Mouse (Mus musculus) CD4-positive, CD25-positive, alpha-beta regulatory T cell (primary cell): ENCODE data around the gene Gm6217. TPM values are rescaled to one million over a fixed set of nuclear protein-coding genes. Genes with fewer than 3 reads are reported as not detected.

Experiments
- polyA plus RNA-seq: library from polyadenylated mRNA; unstranded; fragments of 100-300 nt; shearing (Covaris generic); gene quantifications from one replicate; pipeline ENCODE4 v1.2.1, GENCODE M21; 2017

Gene Gm6217
- not detected for polyA plus RNA-seq

GRCm38 (mm10) chr1:82931326-82931725 is at the start of gene Gm6217:
Gene Gm6217 (minus strand): TSS chr1:82931399.

DNA sequence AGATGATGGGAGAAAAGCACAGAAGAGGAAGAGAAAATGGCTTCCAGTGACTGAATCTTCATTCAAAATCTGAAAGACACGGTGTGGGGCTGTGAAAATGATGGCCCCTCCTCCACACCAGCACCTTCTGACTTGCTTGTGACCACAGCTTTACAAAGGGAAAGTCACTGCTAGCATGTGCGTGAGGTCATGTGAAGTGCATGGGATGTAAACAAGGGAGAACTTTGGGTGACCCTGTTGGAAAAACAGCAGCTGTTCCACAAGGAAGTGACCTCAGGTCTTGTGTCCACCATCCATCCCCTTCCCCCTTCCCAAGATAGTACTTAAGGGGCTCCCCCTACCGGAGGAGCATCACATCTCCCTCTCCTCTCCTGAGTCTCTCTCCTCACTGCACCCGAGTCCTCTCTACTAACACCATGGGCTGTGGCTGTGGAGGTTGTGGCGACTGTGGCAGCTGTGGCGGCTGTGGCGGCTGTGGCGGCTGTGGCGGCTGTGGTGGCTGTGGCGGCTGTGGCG is 28.7 kb upstream of the Gm6217 start, which contains the start of gene Gm47955:
Gene Gm47955, plus strand, starts transcription at position 417 of the 516 bp plus-strand sequence.

GRCm38 (mm10) chr1:82955913-82956312 is 24.7 kb upstream of the Gm6217 start, which contains the start of gene Gm7544:
Gene Gm7544 (minus strand): TSS chr1:82956013.

GRCm38 (mm10) chr1:82943295-82943694 is 12.1 kb upstream of the Gm6217 start, which contains the start of gene A030003K21Rik:
Gene A030003K21Rik (minus strand): TSS chr1:82943388.

GRCm38 (mm10) chr1:82924650-82925049 is 6.5 kb downstream of the Gm6217 start, which contains the start of gene A030014E15Rik:
Gene A030014E15Rik (plus strand): TSS chr1:82924917.

DNA sequence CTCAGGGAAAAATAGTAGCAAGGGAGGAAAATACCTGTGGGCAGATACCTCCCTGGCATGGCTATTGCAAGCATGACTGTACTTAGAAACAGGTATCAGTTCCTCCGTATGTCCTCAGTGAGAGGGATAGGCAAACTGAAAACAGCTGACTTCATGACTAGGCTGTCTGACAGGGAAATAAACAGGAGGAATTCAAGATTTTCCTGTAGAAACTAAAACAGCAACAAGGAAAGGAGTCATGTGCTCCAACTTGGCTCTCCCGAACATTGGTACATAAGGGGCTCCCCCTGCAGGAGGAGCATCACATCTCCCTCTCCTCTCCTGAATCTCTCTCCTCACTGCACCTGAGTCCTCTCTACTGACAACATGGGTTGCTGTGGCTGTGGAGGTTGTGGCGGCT is 18.2 kb downstream of the Gm6217 start, which contains the start of gene A030005L19Rik:
Gene A030005L19Rik, plus strand, starts transcription at position 301 of the 400 bp plus-strand sequence.

Other genes with a start within 250 kb of the Gm6217 start
- gene Mff, start 206.5 kb downstream of the Gm6217 start, polyA plus RNA-seq, result 198 TPM
- 0.19 TPM for gene Tm4sf20, start 162.9 kb downstream of the Gm6217 start, polyA plus RNA-seq
- gene Gm47791, start 160.2 kb downstream of the Gm6217 start, polyA plus RNA-seq, result not detected
- gene Agfg1, start 91.9 kb downstream of the Gm6217 start, polyA plus RNA-seq, result 204 TPM
- gene A030005L19Rik, start 18.1 kb downstream of the Gm6217 start, polyA plus RNA-seq, result 0.23 TPM
- gene A030014E15Rik, start 6.5 kb downstream of the Gm6217 start, polyA plus RNA-seq, result not detected
- not detected for gene A030003K21Rik, start 12.0 kb upstream of the Gm6217 start, polyA plus RNA-seq
- gene Gm7544, start 24.6 kb upstream of the Gm6217 start, polyA plus RNA-seq, result 0.22 TPM
- not detected for gene Gm47955, start 28.9 kb upstream of the Gm6217 start, polyA plus RNA-seq
- not detected for gene Gm47959, start 69.1 kb upstream of the Gm6217 start, polyA plus RNA-seq
- not detected for gene Slc19a3, start 107.0 kb upstream of the Gm6217 start, polyA plus RNA-seq
- not detected for gene Krtap28-10, start 111.1 kb upstream of the Gm6217 start, polyA plus RNA-seq
- not detected for gene Gm47969, start 113.5 kb upstream of the Gm6217 start, polyA plus RNA-seq
- gene A030005K14Rik, start 128.0 kb upstream of the Gm6217 start, polyA plus RNA-seq, result not detected
- gene Krtap28-13, start 129.5 kb upstream of the Gm6217 start, polyA plus RNA-seq, result not detected
- gene Ccl20, start 185.4 kb upstream of the Gm6217 start, polyA plus RNA-seq, result 2.3 TPM
- 0.13 TPM for gene Daw1, start 228.4 kb upstream of the Gm6217 start, polyA plus RNA-seq